Mouse (Mus musculus): ENCODE results near the gene Lim2. TPM values are rescaled to one million over a fixed set of nuclear protein-coding genes. Genes with fewer than 3 reads are reported as not detected.
A peak's percentile ranks its signal among the peaks of the same experiment; 100 is the strongest.

Lim2 gene
- polyA plus RNA-seq, 1 experiment from 2014 or later, result not detected

GRCm38 (mm10) chr7:43465344-43466098, 38.1 kb downstream of the Lim2 start:
- WGBS (ENCODE audit: insufficient replicate concordance), result under 1% methylated on average over 33 of the region's 33 CpGs
- peak overlapping the region; percentile 46; the same call in 1 of the 2 replicates for H3K9ac ChIP-seq
- peaks cover 24% of the 10 kb centered on the region for H3K4me1 ChIP-seq (replicated peaks)
- H3K9me3 ChIP-seq (replicated peaks), result no peaks in the 10 kb centered on the region
- peak overlapping the region; percentile 94 for H3K4me2 ChIP-seq
- H3K4me3 ChIP-seq (replicated peaks), result peak overlapping the region; percentile 60
- peak overlapping the region; percentile 53 for H3K27ac ChIP-seq (replicated peaks)
- peaks cover 15% of the 10 kb centered on the region for H3K27me3 ChIP-seq
- H3K36me3 ChIP-seq (replicated peaks), result no peaks in the 10 kb centered on the region
- ATAC-seq (ENCODE audit: insufficient read depth), result peak; percentile 86

GRCm38 (mm10) chr7:43466099-43466694, 38.7 kb downstream of the Lim2 start:
- peak overlapping the region; percentile 60 for H3K4me3 ChIP-seq (replicated peaks)
- no peaks in the 10 kb centered on the region for H3K9me3 ChIP-seq (replicated peaks)
- H3K36me3 ChIP-seq (replicated peaks), result no peaks in the 10 kb centered on the region
- H3K27ac ChIP-seq (replicated peaks), result peak overlapping the region; percentile 53; the same call in 1 of the 2 replicates
- WGBS (ENCODE audit: insufficient replicate concordance), result 1% methylated on average over 33 of the region's 33 CpGs
- H3K4me2 ChIP-seq, result peak overlapping the region; percentile 94
- H3K27me3 ChIP-seq, result peaks cover 15% of the 10 kb centered on the region
- H3K9ac ChIP-seq, result peak overlapping the region; percentile 28
- H3K4me1 ChIP-seq (replicated peaks), result peaks cover 24% of the 10 kb centered on the region
- ATAC-seq (ENCODE audit: insufficient read depth), result peak; percentile 47

- WGBS (ENCODE audit: insufficient replicate concordance), result 36% methylated on average over 8 of the region's 8 CpGs
- no peak overlapping the region for H3K27ac ChIP-seq (replicated peaks)
- H3K36me3 ChIP-seq (replicated peaks), result no peaks in the 10 kb centered on the region
- no peak overlapping the region for H3K4me3 ChIP-seq (replicated peaks)
- H3K4me1 ChIP-seq (replicated peaks), result peaks cover 12% of the 10 kb centered on the region
- peaks cover 12% of the 10 kb centered on the region for H3K27me3 ChIP-seq
- ATAC-seq (ENCODE audit: insufficient read depth), result no peak
- H3K9me3 ChIP-seq (replicated peaks), result no peaks in the 10 kb centered on the region
- no peak overlapping the region for H3K4me2 ChIP-seq
- H3K9ac ChIP-seq, result no peak overlapping the region
Measured at GRCm38 (mm10) chr7:43470373-43470772, 42.9 kb downstream of the Lim2 start.

- H3K4me2 ChIP-seq, result no peak overlapping the region
- H3K9ac ChIP-seq, result no peak overlapping the region
- H3K27ac ChIP-seq (replicated peaks), result no peak overlapping the region
- H3K4me1 ChIP-seq (replicated peaks), result no peaks in the 10 kb centered on the region
- 6% methylated on average over 23 of the region's 23 CpGs for WGBS (ENCODE audit: insufficient replicate concordance)
- no peak for ATAC-seq (ENCODE audit: insufficient read depth)
- peaks cover 46% of the 10 kb centered on the region for H3K27me3 ChIP-seq
- H3K4me3 ChIP-seq (replicated peaks), result no peak overlapping the region
- no peaks in the 10 kb centered on the region for H3K36me3 ChIP-seq (replicated peaks)
- no peaks in the 10 kb centered on the region for H3K9me3 ChIP-seq (replicated peaks)
Measured at GRCm38 (mm10) chr7:43475706-43476105, 48.2 kb downstream of the Lim2 start.

- no peak for ATAC-seq (ENCODE audit: insufficient read depth)
- H3K27me3 ChIP-seq, result peaks cover 46% of the 10 kb centered on the region
- WGBS (ENCODE audit: insufficient replicate concordance), result 4% methylated on average over 13 of the region's 13 CpGs
Measured at GRCm38 (mm10) chr7:43476376-43476775, 48.9 kb downstream of the Lim2 start.

GRCm38 (mm10) chr7:43481191-43481590, 53.7 kb downstream of the Lim2 start:
- H3K27ac ChIP-seq (replicated peaks), result no peak overlapping the region

More at GRCm38 (mm10) chr7:43476376-43476775, 48.9 kb downstream of the Lim2 start:
- no peak overlapping the region for H3K4me3 ChIP-seq (replicated peaks)
- no peak overlapping the region for H3K27ac ChIP-seq (replicated peaks)
- no peak overlapping the region for H3K4me2 ChIP-seq
- no peaks in the 10 kb centered on the region for H3K36me3 ChIP-seq (replicated peaks)
- H3K4me1 ChIP-seq (replicated peaks), result no peaks in the 10 kb centered on the region
- H3K9ac ChIP-seq, result no peak overlapping the region
- no peaks in the 10 kb centered on the region for H3K9me3 ChIP-seq (replicated peaks)

GRCm38 (mm10) chr7:43482090-43482716, 54.7 kb downstream of the Lim2 start:
- no peaks in the 10 kb centered on the region for H3K36me3 ChIP-seq (replicated peaks)
- no peaks in the 10 kb centered on the region for H3K9me3 ChIP-seq (replicated peaks)
- no peak overlapping the region for H3K27ac ChIP-seq (replicated peaks)
- ATAC-seq (ENCODE audit: insufficient read depth), result no peak
- no peaks in the 10 kb centered on the region for H3K4me1 ChIP-seq (replicated peaks)
- H3K9ac ChIP-seq, result no peak overlapping the region
- peaks cover 15% of the 10 kb centered on the region for H3K27me3 ChIP-seq
- H3K4me3 ChIP-seq (replicated peaks), result no peak overlapping the region
- no peak overlapping the region for H3K4me2 ChIP-seq
- 55% methylated on average over 8 of the region's 8 CpGs for whole genome bisulfite sequencing (ENCODE audit: insufficient replicate concordance)

More at GRCm38 (mm10) chr7:43481191-43481590, 53.7 kb downstream of the Lim2 start:
- Histone ChIP-seq H3K27me3 (peaks cover 26% of the 10 kb centered on the region), H3K4me1 (replicated peaks) (no peaks in the 10 kb centered on the region), H3K36me3 (replicated peaks) (no peaks in the 10 kb centered on the region), H3K9ac (no peak overlapping the region), H3K4me3 (replicated peaks) (no peak overlapping the region), H3K9me3 (replicated peaks) (no peaks in the 10 kb centered on the region), H3K4me2 (no peak overlapping the region)
- 39% methylated on average over 3 of the region's 3 CpGs for WGBS (ENCODE audit: insufficient replicate concordance)
- no peak for ATAC-seq (ENCODE audit: insufficient read depth)

- H3K9me3 ChIP-seq (replicated peaks), result no peaks in the 10 kb centered on the region
- no peak for ATAC-seq (ENCODE audit: insufficient read depth)
- no peaks in the 10 kb centered on the region for H3K36me3 ChIP-seq (replicated peaks)
- H3K9ac ChIP-seq, result no peak overlapping the region
- H3K27me3 ChIP-seq, result peaks cover 10% of the 10 kb centered on the region; the same call in 1 of the 2 replicates
- 8% methylated on average over 10 of the region's 10 CpGs for WGBS (ENCODE audit: insufficient replicate concordance)
- H3K4me1 ChIP-seq (replicated peaks), result no peaks in the 10 kb centered on the region
- H3K4me2 ChIP-seq, result no peak overlapping the region
- H3K4me3 ChIP-seq (replicated peaks), result no peak overlapping the region
- no peak overlapping the region for H3K27ac ChIP-seq (replicated peaks)
Measured at GRCm38 (mm10) chr7:43483236-43483635, 55.8 kb downstream of the Lim2 start.

Small RNA genes within 50 kb of the gene (microRNA-seq; reads per million reads assigned to microRNA genes)
- gene Mir7051, result 1.0 reads per million

Other genes with a start within 250 kb of the Lim2 start
- 4.2 and 4.4 TPM in 2 replicates for gene Zfp715, start 114.4 kb upstream of the Lim2 start, polyA plus RNA-seq (2015; fragmentation: Nextera tagmentation; extraction: Ambion mirVana)
- 1.8 TPM in 2 replicates for gene Siglecf, start 76.3 kb upstream of the Lim2 start, polyA plus RNA-seq (2015; fragmentation: Nextera tagmentation; extraction: Ambion mirVana)
- gene Siglecg, start 19.5 kb upstream of the Lim2 start, polyA plus RNA-seq (2015; fragmentation: Nextera tagmentation; extraction: Ambion mirVana), result 0.76 and 1.2 TPM in 2 replicates
- 17.0 and 17.5 TPM in 2 replicates for gene Nkg7, start 9.4 kb downstream of the Lim2 start, polyA plus RNA-seq (2015; fragmentation: Nextera tagmentation; extraction: Ambion mirVana)
- not detected in 2 replicates for gene Cldnd2, start 13.1 kb downstream of the Lim2 start, polyA plus RNA-seq (2015; fragmentation: Nextera tagmentation; extraction: Ambion mirVana)
- 283 and 325 TPM in 2 replicates for gene Etfb, start 16.4 kb downstream of the Lim2 start, polyA plus RNA-seq (2015; fragmentation: Nextera tagmentation; extraction: Ambion mirVana)
- gene Gm45233, start 16.5 kb downstream of the Lim2 start, polyA plus RNA-seq (2015; fragmentation: Nextera tagmentation; extraction: Ambion mirVana), result not detected in 2 replicates
- gene Vsig10l, start 35.5 kb downstream of the Lim2 start, polyA plus RNA-seq (2015; fragmentation: Nextera tagmentation; extraction: Ambion mirVana), result 1.0 and 1.5 TPM in 2 replicates
- gene Iglon5, start 62.4 kb downstream of the Lim2 start, polyA plus RNA-seq (2015; fragmentation: Nextera tagmentation; extraction: Ambion mirVana), result not detected in 2 replicates
- not detected in 2 replicates for gene 4931406B18Rik, start 78.3 kb downstream of the Lim2 start, polyA plus RNA-seq (2015; fragmentation: Nextera tagmentation; extraction: Ambion mirVana)
- 3.0 and 3.6 TPM in 2 replicates for gene Cd33, start 116.8 kb downstream of the Lim2 start, polyA plus RNA-seq (2015; fragmentation: Nextera tagmentation; extraction: Ambion mirVana)
- 0.18 and 0.22 TPM in 2 replicates for gene Zfp658, start 134.6 kb downstream of the Lim2 start, polyA plus RNA-seq (2015; fragmentation: Nextera tagmentation; extraction: Ambion mirVana)
- gene Zfp719, start 151.9 kb downstream of the Lim2 start, polyA plus RNA-seq (2015; fragmentation: Nextera tagmentation; extraction: Ambion mirVana), result 2.0 and 2.2 TPM in 2 replicates
- not detected in 2 replicates for gene Zfp819, start 179.5 kb downstream of the Lim2 start, polyA plus RNA-seq (2015; fragmentation: Nextera tagmentation; extraction: Ambion mirVana)
- 0.05 TPM in 1 of 2 replicates, not detected in the other for gene Ceacam18, start 207.0 kb downstream of the Lim2 start, polyA plus RNA-seq (2015; fragmentation: Nextera tagmentation; extraction: Ambion mirVana)
- gene Siglece, start 232.5 kb downstream of the Lim2 start, polyA plus RNA-seq (2015; fragmentation: Nextera tagmentation; extraction: Ambion mirVana), result 4.2 and 5.1 TPM in 2 replicates
- 4.1 and 5.3 TPM in 2 replicates for gene Ctu1, start 244.3 kb downstream of the Lim2 start, polyA plus RNA-seq (2015; fragmentation: Nextera tagmentation; extraction: Ambion mirVana)

Measured in liver, embryonic 15.5 days (tissue).